Mouse (Mus musculus) frontal cortex, adult (tissue): ENCODE measurements around the gene B4gat1.
"Not testable (repeated sequence)": the region's sequence is repeated elsewhere in the genome, so short reads cannot be mapped to it uniquely, and the experiment has no call there.

Experiments used
- ATAC-seq: cut with Nextera tagmentation; 2 replicates; pipeline ENCODE4 v1.9.2; 2017; ENCODE audit warnings: mild to moderate bottlenecking, moderate library complexity, mixed read lengths; ENCODE audit not compliant: low TSS enrichment

B4gat1 gene

DNA sequence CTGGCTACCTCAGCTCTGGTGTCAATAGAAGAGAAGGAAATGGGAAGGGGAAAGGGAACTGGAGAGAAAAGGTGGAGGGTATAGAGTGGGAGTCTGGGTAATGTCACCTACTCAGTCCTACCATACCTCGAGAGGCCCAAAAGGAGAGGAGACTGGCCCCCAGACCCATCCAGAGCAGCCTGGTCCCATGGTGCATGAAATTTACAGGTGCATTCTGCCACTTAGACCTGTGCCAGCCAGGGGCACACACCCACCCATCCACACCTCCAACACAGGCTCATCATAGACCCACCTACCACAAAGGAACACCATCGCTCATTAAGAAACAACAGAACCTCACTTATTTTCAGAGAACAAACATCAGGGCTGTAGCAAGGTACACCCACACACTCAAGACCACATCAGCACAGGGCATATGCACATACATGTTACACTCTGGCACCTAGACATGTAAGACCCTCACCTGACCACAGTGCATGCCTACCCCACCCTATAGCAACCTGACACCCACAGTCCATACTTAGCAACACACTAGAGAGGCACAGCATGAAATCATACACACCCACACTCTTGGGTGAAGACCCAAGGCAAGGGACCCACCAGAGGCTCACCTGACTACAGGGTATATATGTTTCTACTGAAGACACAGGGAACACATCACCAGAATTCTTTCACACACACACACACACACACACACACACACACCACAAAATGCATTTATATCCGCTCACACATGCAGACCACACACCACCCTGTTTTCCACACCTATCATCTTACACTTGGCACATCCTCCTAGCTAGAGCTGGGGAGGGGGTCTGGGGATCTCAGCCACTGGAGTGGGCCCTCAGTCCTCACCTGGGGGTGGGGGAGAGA is 45.6 kb downstream of the B4gat1 start:
- ATAC-seq = no peak

DNA sequence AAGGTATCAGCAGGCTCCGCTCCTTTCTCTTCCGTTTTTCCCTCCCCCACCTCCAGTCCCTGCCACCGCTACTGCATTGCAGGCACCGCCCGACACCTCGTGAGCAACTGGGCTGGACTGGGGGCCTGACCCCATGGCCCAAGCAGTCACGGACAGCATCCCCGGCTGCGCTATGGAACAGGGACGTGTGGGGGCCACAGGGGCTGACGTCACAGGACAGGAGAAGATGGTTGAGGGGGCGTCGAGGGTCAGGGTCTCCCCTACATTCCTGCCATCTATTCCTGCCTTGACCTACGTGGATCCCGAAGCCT is 46.2 kb downstream of the B4gat1 start:
- ATAC-seq = no peak

DNA sequence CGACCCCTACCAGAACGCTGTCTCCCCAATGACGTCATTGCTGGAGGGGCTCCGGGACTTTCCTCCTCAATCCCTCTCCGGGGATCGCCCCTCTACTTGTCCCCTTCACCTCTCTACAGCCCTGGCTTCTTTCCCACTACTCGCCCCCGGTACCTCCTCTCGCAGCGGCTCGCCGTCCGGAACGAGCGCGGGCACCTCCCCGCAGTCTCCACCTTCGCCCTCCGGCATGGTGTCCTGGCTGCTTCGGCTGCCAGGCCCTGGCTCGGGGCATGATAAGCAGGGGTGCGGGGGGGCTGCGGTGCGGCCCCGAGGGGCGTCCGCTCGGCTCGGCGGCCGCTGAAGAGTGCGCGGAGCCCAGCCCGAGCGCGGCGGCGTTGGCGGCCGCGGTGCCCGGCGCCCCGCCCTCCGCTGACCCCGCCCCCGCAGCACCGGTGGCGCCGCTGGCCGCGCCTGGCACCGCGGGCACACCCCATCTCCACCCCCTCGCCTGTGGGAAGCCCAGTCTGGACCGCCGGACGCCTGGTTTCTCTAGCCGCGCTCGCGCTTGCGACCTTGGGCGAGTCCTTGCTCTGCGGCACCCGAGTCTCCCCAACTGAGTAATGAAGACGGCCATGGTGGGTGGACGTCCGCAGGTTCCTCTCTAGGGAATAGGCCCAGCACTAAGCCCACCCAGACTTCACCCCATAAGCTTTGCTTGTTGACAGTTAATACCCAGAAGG is 46.7 kb downstream of the B4gat1 start, which contains the start of gene Tmem151a:
Tmem151a (minus strand) TSS at position 387 of the 719 bp plus-strand sequence.
- no peak for ATAC-seq

DNA sequence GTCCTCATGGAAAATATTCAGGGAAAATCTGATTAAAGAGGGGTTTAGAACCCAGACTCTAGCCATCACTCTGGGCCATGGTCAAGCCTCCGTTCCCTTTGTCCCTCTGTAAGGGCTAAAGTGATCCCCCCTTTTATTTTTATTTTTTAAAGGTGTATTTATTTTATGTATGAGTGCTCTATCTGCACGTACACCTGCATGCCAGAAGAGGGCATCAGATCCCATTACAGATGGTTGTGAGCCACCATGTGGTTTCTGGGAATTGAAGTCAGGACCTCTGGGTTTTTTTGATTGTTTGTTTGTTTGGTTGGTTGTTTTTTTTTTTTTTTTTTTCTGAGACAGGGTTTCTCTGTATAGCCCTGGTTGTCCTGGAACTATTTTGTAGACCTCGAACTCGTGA is 47.9 kb downstream of the B4gat1 start:
- ATAC-seq = not testable (repeated sequence)

DNA sequence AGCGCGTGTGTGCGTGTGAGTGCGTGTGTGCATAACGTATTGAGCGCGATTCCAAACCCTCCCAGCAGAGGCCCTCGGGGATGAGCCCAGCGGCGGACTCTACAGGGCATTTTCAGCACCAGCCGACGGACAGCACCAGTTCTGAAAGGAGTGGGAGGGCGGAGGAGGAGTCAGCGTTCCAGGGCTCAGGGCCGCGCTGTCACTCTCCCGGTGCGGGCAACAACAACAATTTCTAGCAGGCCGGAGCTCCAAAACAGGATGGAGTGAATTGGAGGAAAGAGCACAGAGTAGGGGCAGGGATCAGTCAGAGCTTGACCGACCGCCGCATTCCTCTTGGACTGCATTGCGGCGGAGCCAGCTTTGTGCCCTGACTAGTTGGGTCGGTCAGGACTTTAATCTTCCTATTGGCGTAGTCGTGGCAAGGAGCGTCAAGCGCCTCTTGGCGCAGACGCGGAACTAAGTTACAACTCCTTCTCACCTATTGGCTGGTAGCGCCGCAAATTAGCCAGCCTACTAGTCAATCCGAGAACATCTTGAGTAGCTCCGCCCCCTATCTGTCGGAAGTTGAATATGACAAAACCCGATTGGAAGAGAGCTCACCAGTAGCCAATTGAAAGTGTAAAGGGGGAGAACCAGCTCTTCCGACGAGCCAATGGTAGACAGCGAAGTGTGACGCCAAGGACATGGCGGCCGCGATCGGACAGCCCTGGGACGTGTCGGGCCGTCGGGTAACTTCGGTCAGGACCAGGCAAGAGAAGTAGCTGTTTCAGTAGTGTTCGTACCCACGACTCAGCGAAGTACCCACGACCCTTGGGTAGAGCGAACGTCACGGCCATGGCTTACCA is 49.5 kb downstream of the B4gat1 start, which contains the start of gene Yif1a:
Yif1a (plus strand) TSS at position 655 of the 845 bp plus-strand sequence.
- ATAC-seq = peak; percentile 71

DNA sequence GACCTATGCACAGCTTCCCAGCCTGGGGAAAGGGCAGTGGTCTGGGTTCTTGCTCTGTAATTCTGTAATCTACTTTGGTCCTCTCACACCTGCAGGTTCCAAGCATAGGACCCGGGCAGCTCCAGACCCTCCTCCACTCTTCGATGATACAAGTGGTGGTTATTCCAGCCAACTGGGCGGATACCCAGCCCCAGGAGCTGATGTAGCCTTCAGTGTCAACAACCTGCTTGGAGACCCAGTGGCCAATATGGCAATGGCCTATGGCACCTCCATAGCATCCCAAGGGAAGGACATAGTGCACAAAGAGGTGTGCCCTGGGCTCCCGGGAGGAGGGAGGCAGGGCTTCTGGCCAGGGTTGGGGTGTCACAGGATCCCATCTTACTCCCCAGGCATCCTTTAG is 50.7 kb downstream of the B4gat1 start:
- no peak for ATAC-seq
